Mouse (Mus musculus): ENCODE measurements around the gene Gpr158. TPM values are rescaled to one million over a fixed set of nuclear protein-coding genes. Genes with fewer than 3 reads are reported as not detected.

Gene Gpr158
- polyA plus RNA-seq, 1 experiment from 2014 or later: 1.3 TPM

DNA sequence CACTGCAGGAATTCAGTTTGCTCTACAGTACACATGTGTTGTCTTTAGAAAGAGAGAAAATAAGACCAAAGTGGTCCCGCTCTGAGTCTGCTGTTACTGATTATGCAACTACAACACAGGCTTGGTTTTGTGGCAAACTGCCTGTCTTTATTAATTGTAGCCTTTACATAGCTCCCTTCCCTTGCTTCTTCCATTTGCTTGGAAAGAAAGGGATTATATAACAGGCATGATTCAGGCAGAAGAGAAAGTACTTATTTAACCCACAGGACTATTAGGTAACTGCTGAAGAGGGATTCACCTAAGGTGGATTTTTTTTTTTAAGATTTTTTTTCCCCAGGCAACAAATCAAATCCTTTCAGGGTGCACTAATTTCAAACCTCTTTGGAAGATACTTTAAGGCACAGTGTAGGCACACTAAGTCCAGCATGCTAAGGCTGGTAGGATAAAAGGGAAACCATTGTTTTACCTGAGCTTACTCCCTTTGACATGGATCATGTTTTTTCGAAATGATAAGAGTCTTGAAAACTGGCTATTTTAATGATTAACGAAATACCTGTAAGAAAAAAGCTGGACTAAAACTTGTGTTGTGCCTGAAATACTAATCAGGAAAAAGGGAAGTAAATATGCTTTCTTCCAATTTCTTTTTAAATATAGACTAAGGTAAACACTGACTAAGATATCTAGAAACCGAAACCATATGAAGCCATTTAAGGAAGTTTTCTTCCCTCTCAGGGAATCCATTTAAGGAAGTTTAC is 308.9 kb downstream of the Gpr158 start:
- H3K27ac ChIP-seq (replicated peaks): no peak overlapping the region
- 89% methylated on average over 4 of the region's 4 CpGs for WGBS
- H3K9me3 ChIP-seq: no peaks in the 10 kb centered on the region
- H3K4me1 ChIP-seq: no peaks in the 10 kb centered on the region
- no peak for ATAC-seq (ENCODE audit: low FRiP score, low read depth)
- H3K4me2 ChIP-seq (replicated peaks): no peak overlapping the region
- H3K27me3 ChIP-seq: no peaks in the 10 kb centered on the region
- H3K4me3 ChIP-seq: no peak overlapping the region
- no peaks in the 10 kb centered on the region for H3K36me3 ChIP-seq
- H3K9ac ChIP-seq (replicated peaks): no peak overlapping the region

DNA sequence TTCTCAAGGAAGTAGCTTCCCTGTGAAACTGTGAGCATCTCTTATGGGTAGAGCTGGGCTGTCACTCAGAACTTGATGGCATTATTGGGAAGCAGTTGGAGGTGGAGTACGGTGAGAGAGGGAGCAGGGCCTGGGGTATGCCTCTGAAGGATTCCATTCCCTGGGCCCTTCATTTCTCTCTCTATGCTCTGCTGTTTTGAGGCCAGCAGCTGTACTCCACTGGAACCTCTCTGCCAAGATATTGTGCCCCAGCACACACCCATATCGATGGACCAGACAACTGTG is 309.4 kb downstream of the Gpr158 start:
- H3K4me1 ChIP-seq: no peaks in the 10 kb centered on the region
- H3K9ac ChIP-seq (replicated peaks): no peak overlapping the region
- H3K27ac ChIP-seq (replicated peaks): no peak overlapping the region
- no peaks in the 10 kb centered on the region for H3K27me3 ChIP-seq
- no peaks in the 10 kb centered on the region for H3K36me3 ChIP-seq
- no peaks in the 10 kb centered on the region for H3K9me3 ChIP-seq
- H3K4me3 ChIP-seq: no peak overlapping the region
- no peak for ATAC-seq (ENCODE audit: low FRiP score, low read depth)
- 77% methylated on average over 2 of the region's 2 CpGs for WGBS
- no peak overlapping the region for H3K4me2 ChIP-seq (replicated peaks)

DNA sequence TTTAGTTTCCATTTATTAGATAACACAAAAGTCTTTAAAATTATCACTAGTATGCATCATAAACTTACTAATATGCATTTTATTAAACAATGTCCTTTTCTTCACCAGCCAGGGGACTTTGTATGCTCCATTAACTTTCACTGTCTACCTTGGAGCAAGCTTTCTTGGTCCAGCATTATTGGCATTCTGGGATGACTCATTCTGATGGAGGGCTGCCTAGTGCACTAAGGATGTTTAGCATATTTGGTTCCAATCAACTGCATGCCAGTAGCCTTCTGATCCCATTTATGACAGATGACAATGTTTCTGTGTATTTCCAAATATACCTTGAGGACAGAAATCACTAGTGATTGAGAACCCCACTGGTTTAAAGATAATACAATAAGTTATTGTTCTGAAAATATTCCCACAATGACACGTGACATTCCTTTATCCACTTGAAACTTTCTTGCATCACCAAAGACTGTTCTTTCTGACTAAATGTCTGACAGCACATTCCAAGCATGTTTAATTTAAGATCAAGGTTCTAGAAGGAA is 313.5 kb downstream of the Gpr158 start:
- WGBS: 69% methylated on average over 1 of the region's 1 CpGs
- Histone ChIP-seq H3K36me3 (no peaks in the 10 kb centered on the region), H3K9me3 (no peaks in the 10 kb centered on the region), H3K9ac (replicated peaks) (no peak overlapping the region), H3K4me3 (no peak overlapping the region), H3K27ac (replicated peaks) (no peak overlapping the region), H3K4me2 (replicated peaks) (no peak overlapping the region), H3K27me3 (no peaks in the 10 kb centered on the region), H3K4me1 (no peaks in the 10 kb centered on the region)
- ATAC-seq (ENCODE audit: low FRiP score, low read depth): no peak

DNA sequence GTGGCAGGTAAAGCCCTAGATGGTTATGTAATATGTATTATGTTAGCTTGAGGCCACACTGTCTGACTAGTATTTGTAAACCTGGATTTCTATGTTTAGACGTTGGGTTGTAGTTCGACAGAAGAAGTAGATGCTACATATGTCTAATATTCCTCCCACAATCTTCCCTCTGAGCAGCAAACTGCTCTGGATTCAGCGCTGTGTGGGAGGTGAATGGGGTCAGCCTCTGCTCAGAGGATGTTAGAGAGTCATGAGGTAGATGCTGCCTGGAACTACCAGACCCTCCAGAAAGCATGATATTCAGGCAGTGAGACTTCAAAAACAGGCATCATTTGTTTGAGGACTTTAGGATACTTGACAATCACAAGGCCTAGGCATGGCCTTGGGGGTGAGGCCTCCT is 317.4 kb downstream of the Gpr158 start:
- Histone ChIP-seq H3K27me3 (no peaks in the 10 kb centered on the region), H3K9ac (replicated peaks) (no peak overlapping the region), H3K9me3 (no peaks in the 10 kb centered on the region), H3K27ac (replicated peaks) (no peak overlapping the region), H3K36me3 (no peaks in the 10 kb centered on the region), H3K4me2 (replicated peaks) (no peak overlapping the region), H3K4me1 (no peaks in the 10 kb centered on the region), H3K4me3 (no peak overlapping the region)
- no peak for ATAC-seq (ENCODE audit: low FRiP score, low read depth)
- WGBS: 85% methylated on average over 3 of the region's 3 CpGs

DNA sequence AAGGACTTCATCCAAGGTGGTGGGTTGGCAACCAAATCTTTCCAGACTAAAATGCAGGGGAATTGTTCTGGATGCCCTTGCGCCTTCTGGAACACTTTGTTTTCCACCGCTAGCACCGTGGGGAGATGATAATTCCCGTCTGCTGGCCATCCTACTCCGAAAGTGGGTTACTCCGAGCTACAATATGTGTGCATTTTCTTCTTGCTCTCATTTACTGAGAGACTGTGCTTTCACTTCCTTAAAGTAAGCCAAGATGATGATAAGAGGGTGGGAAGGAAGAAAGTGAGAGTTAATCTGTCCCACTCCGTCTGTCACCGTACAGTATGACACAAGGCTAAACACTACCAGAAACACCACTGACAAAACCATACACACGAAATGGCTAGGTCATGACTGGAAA is 325.8 kb downstream of the Gpr158 start:
- no peak overlapping the region for H3K9ac ChIP-seq (replicated peaks)
- no peak overlapping the region for H3K4me3 ChIP-seq
- no peaks in the 10 kb centered on the region for H3K9me3 ChIP-seq
- no peaks in the 10 kb centered on the region for H3K27me3 ChIP-seq
- no peaks in the 10 kb centered on the region for H3K4me1 ChIP-seq
- H3K27ac ChIP-seq (replicated peaks): no peak overlapping the region
- 91% methylated on average over 9 of the region's 9 CpGs for WGBS
- no peak overlapping the region for H3K4me2 ChIP-seq (replicated peaks)
- ATAC-seq (ENCODE audit: low FRiP score, low read depth): no peak
- H3K36me3 ChIP-seq: no peaks in the 10 kb centered on the region

DNA sequence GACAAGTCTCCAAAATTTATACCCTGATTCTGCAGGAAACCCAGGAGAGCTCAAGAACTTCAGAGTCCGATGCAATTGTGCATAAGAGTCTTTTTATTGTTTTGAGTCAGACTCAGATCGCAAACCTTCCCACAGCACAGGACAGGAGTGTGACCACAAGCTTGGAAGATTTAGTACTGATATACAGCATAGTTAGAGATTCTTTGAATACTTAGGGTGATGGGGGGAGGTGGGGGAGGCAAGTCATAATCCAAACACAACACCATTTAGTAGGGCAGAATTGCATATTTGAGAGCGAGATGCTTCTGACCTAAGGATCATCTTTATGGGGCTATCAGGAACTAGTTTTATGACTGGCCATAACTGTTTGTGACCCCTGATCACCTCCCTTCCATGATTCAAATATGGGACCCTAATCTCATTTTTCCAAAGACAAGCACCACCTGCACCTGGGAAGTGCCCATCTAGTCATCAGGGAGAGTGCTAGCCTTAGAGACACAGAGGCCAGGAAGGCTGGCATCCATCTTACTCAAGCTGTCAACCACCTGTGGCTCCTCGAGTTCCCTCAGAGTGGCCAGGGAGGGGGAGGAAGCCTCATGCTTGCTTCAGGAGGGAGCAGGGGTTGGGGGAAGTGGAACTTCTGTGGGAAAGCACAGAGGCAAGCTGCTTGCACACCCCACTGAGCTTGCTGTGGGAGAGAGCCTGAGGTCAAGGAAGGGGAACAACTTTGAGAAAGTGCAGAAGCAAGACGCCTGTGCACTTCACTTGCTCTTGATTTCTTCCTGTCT is 326.7 kb downstream of the Gpr158 start:
- WGBS: 76% methylated on average over 5 of the region's 5 CpGs

DNA sequence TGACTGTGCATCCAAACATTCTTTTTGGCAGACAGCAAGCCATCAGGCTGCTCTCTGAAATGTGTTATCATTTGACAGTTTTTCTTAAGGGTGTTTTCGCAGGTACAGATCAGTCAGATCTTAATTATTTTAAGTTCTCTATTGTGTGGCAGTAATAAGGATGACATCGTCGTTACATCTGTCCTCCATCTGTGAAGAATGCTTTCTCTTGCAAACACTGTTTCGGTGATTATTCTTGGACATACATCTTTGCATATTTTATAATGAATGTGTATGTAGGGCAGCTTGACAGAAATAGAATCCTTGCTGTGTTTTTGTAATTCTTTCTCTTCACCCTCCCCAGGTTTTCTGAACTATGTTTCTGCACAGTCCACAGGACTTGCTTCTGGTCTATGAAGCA is 360.7 kb downstream of the Gpr158 start:
- no peak overlapping the region for H3K27ac ChIP-seq (replicated peaks)
- no peak overlapping the region for H3K4me3 ChIP-seq
- no peak overlapping the region for H3K9ac ChIP-seq (replicated peaks)
- 87% methylated on average over 4 of the region's 4 CpGs for WGBS
- H3K4me1 ChIP-seq: no peaks in the 10 kb centered on the region
- H3K4me2 ChIP-seq (replicated peaks): no peak overlapping the region
- no peaks in the 10 kb centered on the region for H3K36me3 ChIP-seq
- ATAC-seq (ENCODE audit: low FRiP score, low read depth): no peak
- no peaks in the 10 kb centered on the region for H3K9me3 ChIP-seq
- no peaks in the 10 kb centered on the region for H3K27me3 ChIP-seq

More for the DNA sequence above, 326.7 kb downstream of the Gpr158 start:
- no peak overlapping the region for H3K4me2 ChIP-seq (replicated peaks)
- H3K9ac ChIP-seq (replicated peaks): no peak overlapping the region
- H3K4me1 ChIP-seq: no peaks in the 10 kb centered on the region
- H3K27me3 ChIP-seq: no peaks in the 10 kb centered on the region
- no peak overlapping the region for H3K4me3 ChIP-seq
- H3K27ac ChIP-seq (replicated peaks): no peak overlapping the region
- H3K36me3 ChIP-seq: no peaks in the 10 kb centered on the region
- no peak for ATAC-seq (ENCODE audit: low FRiP score, low read depth)
- no peaks in the 10 kb centered on the region for H3K9me3 ChIP-seq

DNA sequence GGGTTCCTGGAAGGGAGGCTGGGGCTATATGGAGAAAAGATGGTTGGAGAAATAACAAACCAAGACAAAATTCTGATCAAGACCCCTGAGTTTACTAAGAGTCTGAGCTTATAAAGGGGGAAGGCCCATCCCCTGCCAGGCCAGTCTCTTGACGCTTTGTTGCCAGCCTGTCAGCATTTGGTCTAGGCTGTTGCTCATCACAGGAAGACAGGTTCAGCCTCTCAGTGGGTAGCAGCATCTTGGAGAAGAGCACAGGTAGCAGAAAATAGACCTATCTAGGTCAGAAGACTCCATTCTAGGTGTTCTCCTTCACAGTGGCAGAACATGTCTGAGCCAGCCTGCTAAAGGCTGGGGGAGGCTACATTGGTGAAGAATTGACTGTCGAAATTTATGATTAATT is 416.4 kb downstream of the Gpr158 start:
- WGBS: 84% methylated on average over 2 of the region's 2 CpGs
- Histone ChIP-seq H3K9me3 (no peaks in the 10 kb centered on the region), H3K4me2 (replicated peaks) (no peak overlapping the region), H3K27ac (replicated peaks) (no peak overlapping the region), H3K27me3 (no peaks in the 10 kb centered on the region), H3K9ac (replicated peaks) (no peak overlapping the region), H3K4me3 (no peak overlapping the region), H3K36me3 (no peaks in the 10 kb centered on the region), H3K4me1 (no peaks in the 10 kb centered on the region)
- ATAC-seq (ENCODE audit: low FRiP score, low read depth): no peak

DNA sequence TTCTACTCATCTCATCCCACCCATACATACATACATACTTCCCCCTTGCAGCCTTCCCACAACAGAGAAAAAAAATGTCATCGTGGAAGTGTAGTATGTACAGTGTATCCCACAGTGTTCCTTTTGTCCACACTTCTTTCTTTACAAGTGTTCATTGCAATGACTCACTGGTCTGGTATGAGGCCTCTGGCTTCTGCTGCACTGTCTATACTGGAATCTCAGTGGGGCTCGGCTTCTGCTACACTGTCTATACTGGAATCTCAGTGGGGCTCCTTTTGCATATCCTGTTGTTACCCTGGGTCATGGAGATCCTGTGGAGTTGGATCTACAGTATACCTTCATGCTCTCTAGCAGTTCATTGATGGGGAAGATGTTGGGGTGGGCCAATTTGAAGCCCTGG is 425.8 kb downstream of the Gpr158 start:
- Histone ChIP-seq H3K36me3 (no peaks in the 10 kb centered on the region), H3K4me1 (no peaks in the 10 kb centered on the region), H3K4me3 (no peak overlapping the region), H3K27me3 (no peaks in the 10 kb centered on the region), H3K9me3 (no peaks in the 10 kb centered on the region), H3K9ac (replicated peaks) (no peak overlapping the region), H3K4me2 (replicated peaks) (no peak overlapping the region), H3K27ac (replicated peaks) (no peak overlapping the region)
- ATAC-seq (ENCODE audit: low FRiP score, low read depth): no peak
- 85% methylated on average over 2 of the region's 2 CpGs for WGBS

DNA sequence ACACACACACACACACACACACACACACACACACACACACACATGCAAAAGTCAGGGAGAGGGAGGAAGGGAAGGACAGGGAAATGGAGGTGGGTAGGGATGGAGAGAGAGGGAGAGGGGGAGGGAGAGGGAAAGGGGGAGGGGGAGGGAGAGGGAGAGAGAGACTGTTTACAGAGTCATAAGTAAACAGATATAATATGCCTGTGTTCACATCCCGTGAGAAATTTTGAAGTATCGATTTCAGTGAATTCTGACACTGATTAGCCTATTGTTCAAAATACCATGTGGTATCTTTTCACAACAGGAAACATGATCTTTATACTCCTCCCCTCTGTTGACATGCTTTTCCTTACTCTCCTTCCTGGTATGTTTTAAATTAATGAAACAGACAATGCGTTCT is 432.3 kb downstream of the Gpr158 start:
- no peaks in the 10 kb centered on the region for H3K4me1 ChIP-seq
- ATAC-seq (ENCODE audit: low FRiP score, low read depth): no peak

DNA sequence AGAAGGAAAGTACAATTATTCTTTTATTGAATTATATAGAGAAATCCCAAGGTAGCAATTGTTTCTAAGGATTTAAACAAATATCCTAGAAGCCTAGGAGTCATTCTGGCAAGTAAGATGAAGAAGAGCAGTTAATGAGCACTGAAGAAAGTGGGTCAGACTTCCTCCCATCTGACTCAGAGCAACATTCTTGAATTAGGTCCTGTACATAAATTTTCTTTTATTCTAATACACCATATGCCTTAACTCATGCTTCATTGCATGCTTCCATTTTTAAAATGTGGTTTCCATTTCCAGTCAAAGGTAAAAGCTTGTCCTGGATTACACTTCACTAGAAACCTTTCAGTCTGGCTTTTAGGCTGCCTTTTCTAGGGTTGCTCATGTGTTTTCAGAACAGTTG is 432.7 kb downstream of the Gpr158 start:
- no peaks in the 10 kb centered on the region for H3K9me3 ChIP-seq
- H3K4me1 ChIP-seq: no peaks in the 10 kb centered on the region
- H3K4me2 ChIP-seq (replicated peaks): no peak overlapping the region
- no peak overlapping the region for H3K27ac ChIP-seq (replicated peaks)
- ATAC-seq (ENCODE audit: low FRiP score, low read depth): no peak
- no peak overlapping the region for H3K9ac ChIP-seq (replicated peaks)
- H3K36me3 ChIP-seq: no peaks in the 10 kb centered on the region
- no peak overlapping the region for H3K4me3 ChIP-seq
- H3K27me3 ChIP-seq: no peaks in the 10 kb centered on the region

More for the DNA sequence above, 432.3 kb downstream of the Gpr158 start:
- no peaks in the 10 kb centered on the region for H3K27me3 ChIP-seq
- no peak overlapping the region for H3K9ac ChIP-seq (replicated peaks)
- no peak overlapping the region for H3K4me3 ChIP-seq
- H3K36me3 ChIP-seq: no peaks in the 10 kb centered on the region
- WGBS: 82% methylated on average over 3 of the region's 3 CpGs
- no peak overlapping the region for H3K27ac ChIP-seq (replicated peaks)
- H3K4me2 ChIP-seq (replicated peaks): no peak overlapping the region
- H3K9me3 ChIP-seq: no peaks in the 10 kb centered on the region

DNA sequence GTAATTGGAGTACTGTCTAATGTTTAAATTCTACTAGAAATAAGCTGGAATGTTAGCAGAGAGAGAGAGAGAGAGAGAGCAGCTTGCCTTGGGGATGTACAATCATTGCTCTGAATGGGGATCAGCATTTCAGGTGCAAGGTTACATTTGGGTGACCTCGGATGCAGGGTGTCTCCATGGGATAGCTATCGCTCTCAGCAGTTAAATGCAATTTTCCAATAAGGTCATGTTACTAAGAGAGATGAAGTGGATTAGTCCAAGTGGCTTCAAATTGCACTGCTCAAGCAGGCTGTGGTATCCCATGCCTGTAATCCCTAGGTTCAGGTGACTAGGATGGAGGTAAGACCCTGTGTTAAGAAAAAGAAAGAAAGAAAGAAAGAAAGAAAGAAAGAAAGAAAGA is 441.2 kb downstream of the Gpr158 start:
- Histone ChIP-seq H3K36me3 (no peaks in the 10 kb centered on the region), H3K27ac (replicated peaks) (no peak overlapping the region), H3K4me1 (no peaks in the 10 kb centered on the region), H3K4me3 (no peak overlapping the region), H3K4me2 (replicated peaks) (no peak overlapping the region), H3K27me3 (no peaks in the 10 kb centered on the region), H3K9me3 (no peaks in the 10 kb centered on the region), H3K9ac (replicated peaks) (no peak overlapping the region)
- 82% methylated on average over 2 of the region's 2 CpGs for WGBS
- no peak for ATAC-seq (ENCODE audit: low FRiP score, low read depth)
